Mouse (Mus musculus) olfactory bulb, adult 2 months (tissue): Measurements from ENCODE around the gene Galnt10.

Experiments
- CTCF ChIP-seq: fragments of 200-500 bp; IDR thresholded peaks from 2 replicates; pipeline ENCODE4 v1.5.1; 2012; ENCODE audit warnings: low read depth, mild to moderate bottlenecking, low read length, moderate library complexity; ENCODE audit not compliant: insufficient read depth
- POLR2A ChIP-seq: fragments of 200-500 bp; IDR thresholded peaks from 2 replicates; pipeline ENCODE4 v1.6.1; 2012; ENCODE audit warnings: mild to moderate bottlenecking, low read depth, low read length, moderate library complexity; ENCODE audit not compliant: insufficient read depth

DNA sequence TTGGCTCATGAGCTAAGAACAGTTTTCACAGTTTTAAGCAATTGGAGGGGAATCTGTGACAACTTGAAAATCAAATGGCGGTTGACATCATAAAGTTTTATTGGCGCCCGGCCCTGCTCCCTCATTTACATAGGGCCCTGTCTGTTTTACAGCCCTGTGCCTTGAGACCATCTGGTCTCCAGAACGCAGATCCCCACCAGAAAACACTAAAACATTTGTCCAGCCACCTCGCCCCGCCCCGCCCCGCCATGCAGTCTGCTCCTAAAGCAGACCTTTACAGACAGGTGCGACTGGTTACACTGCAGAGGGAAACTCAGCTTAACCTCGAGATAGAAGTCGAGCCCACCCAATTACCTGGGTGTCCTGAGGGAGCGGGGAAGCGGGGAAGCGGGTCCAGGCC lies 134.6 kb downstream of the Galnt10 start:
- TF ChIP-seq POLR2A = no peak
- TF ChIP-seq CTCF = no peak
